Mouse (Mus musculus) MEL (cell line): Measurements from ENCODE around the gene Xpo6. TPM values are rescaled to one million over a fixed set of nuclear protein-coding genes. Genes with fewer than 3 reads are reported as not detected.

Source experiments
- DNase-seq: peaks from one replicate; pipeline ENCODE4 v3.0.0; 2011; ENCODE audit warnings: low read depth, low spot score
- H3K27ac ChIP-seq: 2 replicates; pipeline ENCODE4 v1.5.1; 2012; ENCODE audit warnings: low read depth, mild to moderate bottlenecking, control low read depth, low read length, moderate library complexity; ENCODE audit not compliant: control insufficient read depth
- H3K27me3 ChIP-seq, 2 experiments: fragments of 150-350 bp in 1 of 2; sonication (generic) in 1 of 2; 2 replicates each; pipeline ENCODE4 v1.6.1; 2012; ENCODE audit warnings: low read length in 2 of 2, mild to moderate bottlenecking in 2 of 2, improper control_type of control experiment in 1 of 2, moderate library complexity in 1 of 2; ENCODE audit not compliant: insufficient read depth in 2 of 2, control insufficient read depth in 1 of 2
- H3K36me3 ChIP-seq, 2 experiments: 2 replicates each; pipeline ENCODE4 v1.6.1; 2012 to 2014; ENCODE audit warnings: low read length in 2 of 2, improper control_type of control experiment in 1 of 2, inconsistent platforms in 1 of 2, mild to moderate bottlenecking in 1 of 2; ENCODE audit not compliant: insufficient read depth in 2 of 2, control insufficient read depth in 1 of 2
- H3K4me1 ChIP-seq, 2 experiments: fragments of 150-350 bp in 1 of 2; sonication (generic) in 1 of 2; 2 replicates each; pipeline ENCODE4 v1.6.1; 2012; ENCODE audit warnings: low read length in 2 of 2, improper control_type of control experiment in 1 of 2, mild to moderate bottlenecking in 1 of 2; ENCODE audit not compliant: insufficient read depth in 2 of 2, control insufficient read depth in 1 of 2
- H3K4me3 ChIP-seq, 2 experiments: fragments of 150-350 bp in 1 of 2; sonication (generic) in 1 of 2; 2 replicates each; pipeline ENCODE4 v1.5.1; 2012; ENCODE audit warnings: low read depth in 2 of 2, low read length in 2 of 2, mild to moderate bottlenecking in 2 of 2, moderate library complexity in 2 of 2, control low read depth in 1 of 2, improper control_type of control experiment in 1 of 2; ENCODE audit not compliant: control insufficient read depth in 1 of 2, insufficient read depth in 1 of 2
- H3K79me2 ChIP-seq: 2 replicates; pipeline ENCODE4 v1.6.1; 2012; ENCODE audit warnings: mild to moderate bottlenecking, low read length, moderate library complexity; ENCODE audit not compliant: control insufficient read depth, poor library complexity, insufficient read depth
- H3K9ac ChIP-seq: 2 replicates; pipeline ENCODE4 v1.6.1; 2012; ENCODE audit warnings: low read depth, mild to moderate bottlenecking, control low read depth, low read length, moderate library complexity; ENCODE audit not compliant: control insufficient read depth, poor library complexity, severe bottlenecking
- H3K9me3 ChIP-seq: fragments of 150-350 bp; sonication (generic); replicated peaks from 2 replicates; pipeline ENCODE4 v1.6.1; 2012; ENCODE audit warnings: mild to moderate bottlenecking, low read length, improper control_type of control experiment, moderate library complexity; ENCODE audit not compliant: insufficient read depth
- BHLHE40 ChIP-seq: IDR thresholded peaks from 2 replicates; pipeline ENCODE4 v1.6.1; 2012; ENCODE audit warnings: low read depth, mild to moderate bottlenecking, inconsistent platforms, low read length, improper control_type of control experiment, borderline replicate concordance
- CTCF ChIP-seq, 3 experiments: IDR thresholded peaks in 2 of 3; conservative IDR thresholded peaks in 1 of 3; 2 replicates each; pipeline ENCODE4 v1.5.1; 2011 to 2012; ENCODE audit warnings: low read length in 3 of 3, low read depth in 2 of 3, mild to moderate bottlenecking in 2 of 3, improper control_type of control experiment in 1 of 3, inconsistent platforms in 1 of 3, mixed read lengths in 1 of 3, moderate library complexity in 1 of 3; ENCODE audit not compliant: control insufficient read depth in 1 of 3, insufficient read depth in 1 of 3, poor library complexity in 1 of 3, severe bottlenecking in 1 of 3
- E2F4 ChIP-seq: IDR thresholded peaks from 2 replicates; pipeline ENCODE4 v1.6.1; 2011; ENCODE audit warnings: low read depth, low read length, improper control_type of control experiment, borderline replicate concordance
- KAT2A ChIP-seq: conservative IDR thresholded peaks from 2 replicates; pipeline ENCODE4 v1.6.1; 2012; ENCODE audit warnings: low read depth, low read length, improper control_type of control experiment, inconsistent platforms
- NELFE ChIP-seq: IDR thresholded peaks from 2 replicates; pipeline ENCODE4 v1.6.1; 2011; ENCODE audit warnings: low read depth, low read length, improper control_type of control experiment
- POLR2AphosphoS2 ChIP-seq: IDR thresholded peaks from 2 replicates; pipeline ENCODE4 v1.6.1; 2011; ENCODE audit warnings: low read length, improper control_type of control experiment
- POLR2AphosphoS5 ChIP-seq: IDR thresholded peaks from 2 replicates; pipeline ENCODE4 v1.6.1; 2012; ENCODE audit warnings: low read depth, borderline replicate concordance, mild to moderate bottlenecking, inconsistent platforms, low read length, moderate library complexity, mixed read lengths
- RAD21 ChIP-seq: IDR thresholded peaks from 2 replicates; pipeline ENCODE4 v1.6.1; 2011; ENCODE audit warnings: mild to moderate bottlenecking, low read depth, low read length, improper control_type of control experiment
- SMC3 ChIP-seq: IDR thresholded peaks from 2 replicates; pipeline ENCODE4 v1.6.1; 2011; ENCODE audit warnings: low read depth, low read length, improper control_type of control experiment
- USF2 ChIP-seq, 2 experiments: IDR thresholded peaks; 2 replicates each; pipeline ENCODE4 v1.6.1; 2011 to 2012; ENCODE audit warnings: improper control_type of control experiment in 2 of 2, low read length in 2 of 2, borderline replicate concordance in 1 of 2, inconsistent platforms in 1 of 2, low read depth in 1 of 2, mild to moderate bottlenecking in 1 of 2; ENCODE audit not compliant: insufficient read depth in 1 of 2
- polyA plus RNA-seq, 2 experiments: library from polyadenylated mRNA; stranded (reverse) in 1 of 2; unstranded in 1 of 2; fragments of >175 nt in 1 of 2; fragments of >200 nt in 1 of 2; gene quantifications; 2 replicates each; pipeline versions ENCODE4 v1.2.1 to v1.2.4; 2012; ENCODE audit warnings: low replicate concordance in 2 of 2, low read depth in 1 of 2; ENCODE audit not compliant: insufficient read length in 2 of 2, insufficient read depth in 1 of 2, missing spikeins in 1 of 2
- total RNA-seq: library from RNA; depleted of rRNA; stranded (reverse); fragments of 300-350 nt; gene quantifications from 2 replicates; pipeline ENCODE4 v1.2.3, GENCODE M21; 2012

Gene Xpo6
- total and polyA plus RNA-seq, 3 experiments: 89.3 to 365 (median 197) TPM

DNA sequence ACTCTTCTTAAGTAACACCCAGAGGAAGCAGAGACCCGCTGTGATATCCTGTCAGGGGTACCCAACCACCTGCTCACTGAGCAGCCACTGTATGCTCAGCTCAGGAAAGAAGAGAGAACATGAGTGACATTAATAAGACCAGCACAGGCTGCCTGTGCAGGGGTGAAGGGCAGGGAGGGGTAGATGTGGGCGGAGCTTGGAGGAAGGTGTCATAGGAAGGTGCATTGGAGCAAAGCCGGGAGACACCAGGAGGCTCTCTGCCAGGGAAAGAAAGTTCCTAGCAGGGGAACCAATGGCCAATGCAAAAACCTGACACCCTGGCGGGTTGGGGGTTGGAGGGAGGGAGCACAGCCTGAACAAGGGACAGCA lies 116.3 kb downstream of the Xpo6 start:
- DNase-seq: no peak
- TF ChIP-seq USF2 (IDR thresholded peaks at IDR 0.05; ENCODE audit: borderline replicate concordance in 1 of 2, insufficient read depth in 1 of 2, low read depth in 1 of 2, low read length in 2 of 2) (no peak), BHLHE40 (no peak), POLR2AphosphoS2 (no peak), CTCF (IDR thresholded peaks at IDR 0.05 in 2 of 3, conservative IDR thresholded peaks at IDR 0.05 in 1 of 3; ENCODE audit: control insufficient read depth in 1 of 3, insufficient read depth in 1 of 3, low read depth in 2 of 3, low read length in 3 of 3, poor library complexity in 1 of 3, severe bottlenecking in 1 of 3) (no peak), NELFE (no peak)
- no peaks in the 10 kb centered on the region for H3K36me3 ChIP-seq
- H3K4me3 ChIP-seq: no peak overlapping the region
- no peak overlapping the region for H3K27ac ChIP-seq
- no peak overlapping the region for H3K9ac ChIP-seq
- no peaks in the 10 kb centered on the region for H3K9me3 ChIP-seq
- no peaks in the 10 kb centered on the region for H3K4me1 ChIP-seq
- no peaks in the 10 kb centered on the region for H3K27me3 ChIP-seq
- H3K79me2 ChIP-seq: no peaks in the 10 kb centered on the region

- Histone ChIP-seq H3K9ac (no peak overlapping the region), H3K27ac (no peak overlapping the region), H3K4me1 (no peaks in the 10 kb centered on the region), H3K9me3 (no peaks in the 10 kb centered on the region), H3K27me3 (no peaks in the 10 kb centered on the region), H3K79me2 (no peaks in the 10 kb centered on the region), H3K36me3 (no peaks in the 10 kb centered on the region), H3K4me3 (no peak overlapping the region)
- TF ChIP-seq SMC3: peak; percentile 24; the same call in 1 of the 2 replicates
- TF ChIP-seq RAD21: peak; percentile 29
- no peak for TF ChIP-seq POLR2AphosphoS5
- no peak for TF ChIP-seq E2F4
- peak in 1 of 3 experiments; percentile 26; a peak in 2 of 6 replicates for TF ChIP-seq CTCF (IDR thresholded peaks at IDR 0.05 in 2 of 3, conservative IDR thresholded peaks at IDR 0.05 in 1 of 3; ENCODE audit: control insufficient read depth in 1 of 3, insufficient read depth in 1 of 3, low read depth in 2 of 3, low read length in 3 of 3, poor library complexity in 1 of 3, severe bottlenecking in 1 of 3)
- no peak for TF ChIP-seq KAT2A
- DNase-seq: no peak
Measured at GRCm38 (mm10) chr7:126083341-126083979, 116.8 kb downstream of the Xpo6 start.

- Histone ChIP-seq H3K4me3 (no peak within 1 kb of the TSS), H3K9me3 (no peaks in the 10 kb centered on the region), H3K9ac (no peak within 1 kb of the TSS), H3K27ac (no peak within 1 kb of the TSS), H3K79me2 (no peaks in the 10 kb centered on the region), H3K4me1 (no peaks in the 10 kb centered on the region), H3K27me3 (no peaks in the 10 kb centered on the region), H3K36me3 (no peaks in the 10 kb centered on the region)
- no peak for DNase-seq
- no peak for TF ChIP-seq RAD21
Measured at GRCm38 (mm10) chr7:126082286-126082741, 118.0 kb downstream of the Xpo6 start, which contains the start of gene Gsg1l. Gene Gsg1l, minus strand, starts transcription at chr7:126082411.
